Mouse (Mus musculus) midbrain, embryonic 11.5 days (tissue): Measurements from ENCODE around the gene Peak1. TPM values are rescaled to one million over a fixed set of nuclear protein-coding genes. Genes with fewer than 3 reads are reported as not detected.
"Not testable (repeated sequence)": the region's sequence is repeated elsewhere in the genome, so short reads cannot be mapped to it uniquely, and the experiment has no call there.

Experiments used
- ATAC-seq: fragments of 200-750 bp; cut with Nextera tagmentation; 2 replicates; pipeline ENCODE4 v1.8.0; 2017; ENCODE audit warnings: moderate TSS enrichment, moderate library complexity; ENCODE audit not compliant: low FRiP score
- DNase-seq: peaks from one replicate; pipeline ENCODE4 v3.0.0; 2015; ENCODE audit warnings: low spot score; ENCODE audit errors: missing footprints
- H3K27ac ChIP-seq: fragments of 300-500 bp; sonication (generic); 2 replicates; pipeline ENCODE4 v1.5.1; 2014; ENCODE audit warnings: low read depth, low read length
- H3K27me3 ChIP-seq: fragments of 300-500 bp; sonication (generic); 2 replicates; pipeline ENCODE4 v1.6.1; 2014; ENCODE audit warnings: mild to moderate bottlenecking, low read length, moderate library complexity, mixed read lengths; ENCODE audit not compliant: control insufficient read depth, insufficient read depth
- H3K36me3 ChIP-seq: fragments of 300-500 bp; sonication (generic); 2 replicates; pipeline ENCODE4 v1.6.1; 2014; ENCODE audit warnings: mild to moderate bottlenecking, low read length, moderate library complexity, mixed read lengths; ENCODE audit not compliant: control insufficient read depth, insufficient read depth
- H3K4me1 ChIP-seq: fragments of 300-500 bp; sonication (generic); 2 replicates; pipeline ENCODE4 v1.6.1; 2014; ENCODE audit warnings: low read length; ENCODE audit not compliant: control insufficient read depth, insufficient read depth
- H3K4me2 ChIP-seq: fragments of 300-500 bp; sonication (generic); 2 replicates; pipeline ENCODE4 v1.6.1; 2014; ENCODE audit warnings: mild to moderate bottlenecking, moderate library complexity
- H3K4me3 ChIP-seq: fragments of 300-500 bp; sonication (generic); 2 replicates; pipeline ENCODE4 v1.5.1; 2014; ENCODE audit warnings: low read depth, low read length
- H3K9ac ChIP-seq: fragments of 300-500 bp; sonication (generic); 2 replicates; pipeline ENCODE4 v1.6.1; 2014; ENCODE audit warnings: low read length
- H3K9me3 ChIP-seq: fragments of 300-500 bp; sonication (generic); 2 replicates; pipeline ENCODE4 v1.6.1; 2016; ENCODE audit warnings: low read length; ENCODE audit not compliant: control insufficient read depth
- WGBS: fragments of 180-500 bp; shearing (Covaris S2); extraction: QIAGEN DNeasy Blood & Tissue Kit; methylation state at CpG from one replicate; pipeline ENCODE4 v1.1.7; 2014; 5-methylcytosine and 5-hydroxymethylcytosine counted together
- polyA plus RNA-seq: library from polyadenylated mRNA; unstranded; fragments of >200 nt; fragmentation: Nextera tagmentation; extraction: Ambion mirVana; gene quantifications from 2 replicates; pipeline ENCODE4 v1.2.1, GENCODE M21; 2014

Peak1 gene
- polyA plus RNA-seq, 1 experiment from 2014 or later, result 4.4 TPM

DNA sequence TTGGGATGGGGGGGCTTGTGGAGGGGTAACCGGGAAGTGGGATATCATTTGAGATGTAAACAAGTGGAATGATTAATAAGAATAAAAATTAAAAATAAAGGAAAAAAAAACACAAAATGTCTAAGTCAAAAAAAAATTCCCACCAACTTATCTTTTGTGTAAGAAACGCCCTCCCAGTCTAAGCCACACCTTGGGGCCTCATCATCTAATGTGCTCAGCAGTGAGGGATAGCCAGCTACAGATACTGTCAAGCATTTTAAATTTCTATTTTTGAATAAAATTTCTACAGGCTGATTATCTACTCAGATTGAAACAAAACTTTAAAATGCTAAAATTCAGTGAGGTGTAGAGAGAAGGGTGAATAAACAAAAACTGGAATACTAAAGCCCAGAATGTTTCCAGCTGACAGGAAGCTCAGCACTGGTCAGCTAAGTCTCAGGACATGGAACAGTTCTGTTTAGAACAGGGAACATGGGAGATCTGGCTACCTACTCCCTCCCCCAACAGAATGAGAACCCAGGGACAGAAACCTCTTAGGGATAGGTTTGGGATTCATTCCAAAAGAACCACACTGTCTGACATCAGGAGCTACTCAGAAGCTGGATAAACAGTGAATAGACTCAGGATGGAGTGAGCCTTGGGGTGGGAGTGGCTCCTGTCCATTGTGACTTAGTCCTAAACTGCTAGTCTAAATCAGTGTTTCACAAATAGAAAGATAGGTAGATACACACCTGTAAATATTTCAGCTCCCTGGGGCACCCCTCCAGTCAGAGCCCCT lies 35.4 kb upstream of the Peak1 start:
- WGBS, result 88% methylated on average over 2 of the region's 2 CpGs
- H3K9me3 ChIP-seq, result no peaks in the 10 kb centered on the region
- H3K4me2 ChIP-seq, result no peak overlapping the region
- no peaks in the 10 kb centered on the region for H3K4me1 ChIP-seq
- H3K9ac ChIP-seq, result no peak overlapping the region
- H3K27me3 ChIP-seq, result no peaks in the 10 kb centered on the region
- DNase-seq (no peak), ATAC-seq (no peak)
- no peaks in the 10 kb centered on the region for H3K36me3 ChIP-seq
- H3K4me3 ChIP-seq, result no peak overlapping the region
- no peak overlapping the region for H3K27ac ChIP-seq

DNA sequence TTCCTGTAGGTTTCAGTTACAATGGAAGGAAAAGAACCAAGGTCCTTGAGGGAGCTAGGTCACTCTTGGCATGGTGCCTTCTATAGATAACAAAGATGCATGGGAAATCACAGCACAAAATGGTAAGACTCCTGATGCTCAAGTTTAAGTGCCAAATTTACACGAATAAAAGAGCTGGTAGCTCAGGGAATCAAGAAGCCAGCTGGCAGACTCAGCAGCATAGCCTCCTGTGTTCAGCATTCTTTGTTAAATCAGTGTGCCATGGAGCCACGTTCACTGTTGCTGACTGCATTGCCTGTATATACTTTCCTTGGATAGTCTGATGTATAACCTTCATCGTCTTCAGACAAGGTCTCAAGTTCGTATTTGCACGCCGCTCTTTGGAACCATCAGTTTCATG lies 33.7 kb upstream of the Peak1 start:
- H3K4me3 ChIP-seq, result no peak overlapping the region
- no peaks in the 10 kb centered on the region for H3K36me3 ChIP-seq
- H3K27ac ChIP-seq, result no peak overlapping the region
- no peak overlapping the region for H3K4me2 ChIP-seq
- DNase-seq, result no peak
- WGBS, result 94% methylated on average over 6 of the region's 6 CpGs
- ATAC-seq, result no peak
- H3K27me3 ChIP-seq, result no peaks in the 10 kb centered on the region
- H3K4me1 ChIP-seq, result no peaks in the 10 kb centered on the region
- no peak overlapping the region for H3K9ac ChIP-seq
- H3K9me3 ChIP-seq, result no peaks in the 10 kb centered on the region

GRCm38 (mm10) chr9:56439699-56440098 lies 21.8 kb upstream of the Peak1 start:
- Histone ChIP-seq H3K9ac (no peak overlapping the region), H3K4me3 (no peak overlapping the region), H3K27ac (no peak overlapping the region), H3K9me3 (no peaks in the 10 kb centered on the region), H3K4me2 (no peak overlapping the region), H3K27me3 (no peaks in the 10 kb centered on the region), H3K36me3 (no peaks in the 10 kb centered on the region), H3K4me1 (no peaks in the 10 kb centered on the region)
- no peak for DNase-seq
- ATAC-seq, result no peak
- 84% methylated on average over 7 of the region's 7 CpGs for WGBS

DNA sequence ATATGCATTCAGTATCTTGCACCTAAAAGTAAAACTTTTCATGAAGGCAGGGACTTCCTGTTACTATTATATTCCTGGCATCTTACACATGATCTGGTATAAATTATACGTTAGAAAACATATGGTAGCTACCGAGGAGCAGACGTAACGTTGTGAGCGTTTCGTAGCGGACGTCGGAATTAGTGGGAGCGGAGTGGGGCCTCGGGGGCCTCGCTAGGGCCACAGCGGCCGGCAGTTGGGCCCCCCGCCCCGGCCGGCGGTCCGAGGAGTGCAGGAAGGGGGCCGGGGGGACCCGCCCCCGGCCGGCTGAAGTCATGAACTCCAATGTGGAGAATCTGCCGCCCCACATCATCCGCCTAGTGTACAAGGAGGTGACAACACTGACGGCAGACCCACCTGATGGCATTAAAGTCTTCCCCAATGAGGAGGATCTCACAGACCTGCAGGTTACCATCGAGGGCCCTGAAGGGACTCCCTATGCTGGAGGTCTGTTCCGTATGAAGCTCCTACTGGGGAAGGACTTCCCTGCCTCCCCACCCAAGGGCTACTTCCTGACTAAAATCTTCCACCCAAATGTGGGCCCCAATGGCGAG lies 19.5 kb upstream of the Peak1 start:
- not testable (repeated sequence) for ATAC-seq, H3K36me3 ChIP-seq, H3K9ac ChIP-seq, H3K27ac ChIP-seq, H3K4me3 ChIP-seq, H3K4me1 ChIP-seq, H3K9me3 ChIP-seq, H3K4me2 ChIP-seq, H3K27me3 ChIP-seq, DNase-seq
- 92% methylated on average over 20 of the region's 29 CpGs for WGBS

DNA sequence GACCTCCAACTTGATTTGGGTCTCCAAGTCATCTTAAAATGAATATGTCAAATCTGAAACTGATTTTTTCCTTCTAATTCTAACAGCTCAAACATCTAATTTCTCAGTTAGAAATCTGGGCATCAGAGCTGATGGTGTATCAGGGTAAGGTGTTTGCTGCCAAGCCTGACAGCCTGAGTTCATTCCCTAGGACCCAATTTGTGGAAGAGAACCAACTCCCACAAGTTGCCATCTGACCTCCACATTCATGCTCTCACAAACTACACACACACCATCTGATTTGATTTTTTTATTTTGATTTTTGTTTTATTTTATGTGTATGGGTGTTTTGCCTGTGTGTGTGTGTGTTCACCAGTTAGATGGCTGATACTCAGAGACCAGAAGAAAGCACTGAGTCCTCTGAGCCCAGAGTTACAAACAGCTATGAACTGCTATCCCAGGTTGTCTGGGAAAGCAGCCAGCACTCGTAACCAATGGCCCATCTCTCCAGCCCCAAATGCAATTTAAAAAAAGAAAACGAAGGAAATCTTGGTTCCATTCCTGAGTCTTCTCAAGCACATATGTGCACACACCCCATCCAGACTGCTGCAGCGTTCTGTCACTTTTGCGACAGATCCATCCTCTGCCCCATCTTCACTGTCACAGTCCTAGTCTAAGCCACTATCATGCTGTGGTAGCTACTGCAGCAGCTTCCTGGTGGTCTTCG lies 18.1 kb upstream of the Peak1 start:
- Histone ChIP-seq H3K27me3 (no peaks in the 10 kb centered on the region), H3K4me1 (no peaks in the 10 kb centered on the region), H3K4me3 (no peak overlapping the region), H3K9me3 (no peaks in the 10 kb centered on the region), H3K4me2 (no peak overlapping the region), H3K9ac (no peak overlapping the region), H3K27ac (no peak overlapping the region), H3K36me3 (no peaks in the 10 kb centered on the region)
- DNase-seq, result no peak
- no peak for ATAC-seq
- WGBS, result 93% methylated on average over 5 of the region's 5 CpGs

GRCm38 (mm10) chr9:56424861-56425260 lies 7.0 kb upstream of the Peak1 start:
- 90% methylated on average over 4 of the region's 4 CpGs for WGBS
- Histone ChIP-seq H3K9me3 (no peaks in the 10 kb centered on the region), H3K4me3 (no peak overlapping the region), H3K4me2 (no peak overlapping the region), H3K36me3 (no peaks in the 10 kb centered on the region), H3K27ac (no peak overlapping the region), H3K4me1 (no peaks in the 10 kb centered on the region; the same call in 1 of the 2 replicates), H3K27me3 (no peaks in the 10 kb centered on the region), H3K9ac (no peak overlapping the region)
- no peak for DNase-seq
- ATAC-seq, result no peak

GRCm38 (mm10) chr9:56421991-56422390 lies 4.1 kb upstream of the Peak1 start:
- H3K9ac ChIP-seq, result no peak overlapping the region
- no peaks in the 10 kb centered on the region for H3K27me3 ChIP-seq
- no peak overlapping the region for H3K4me3 ChIP-seq
- no peaks in the 10 kb centered on the region for H3K36me3 ChIP-seq
- ATAC-seq (no peak), DNase-seq (no peak)
- WGBS, result 89% methylated on average over 5 of the region's 5 CpGs
- H3K9me3 ChIP-seq, result no peaks in the 10 kb centered on the region
- H3K4me1 ChIP-seq, result peaks cover 8% of the 10 kb centered on the region
- no peak overlapping the region for H3K27ac ChIP-seq
- no peak overlapping the region for H3K4me2 ChIP-seq

DNA sequence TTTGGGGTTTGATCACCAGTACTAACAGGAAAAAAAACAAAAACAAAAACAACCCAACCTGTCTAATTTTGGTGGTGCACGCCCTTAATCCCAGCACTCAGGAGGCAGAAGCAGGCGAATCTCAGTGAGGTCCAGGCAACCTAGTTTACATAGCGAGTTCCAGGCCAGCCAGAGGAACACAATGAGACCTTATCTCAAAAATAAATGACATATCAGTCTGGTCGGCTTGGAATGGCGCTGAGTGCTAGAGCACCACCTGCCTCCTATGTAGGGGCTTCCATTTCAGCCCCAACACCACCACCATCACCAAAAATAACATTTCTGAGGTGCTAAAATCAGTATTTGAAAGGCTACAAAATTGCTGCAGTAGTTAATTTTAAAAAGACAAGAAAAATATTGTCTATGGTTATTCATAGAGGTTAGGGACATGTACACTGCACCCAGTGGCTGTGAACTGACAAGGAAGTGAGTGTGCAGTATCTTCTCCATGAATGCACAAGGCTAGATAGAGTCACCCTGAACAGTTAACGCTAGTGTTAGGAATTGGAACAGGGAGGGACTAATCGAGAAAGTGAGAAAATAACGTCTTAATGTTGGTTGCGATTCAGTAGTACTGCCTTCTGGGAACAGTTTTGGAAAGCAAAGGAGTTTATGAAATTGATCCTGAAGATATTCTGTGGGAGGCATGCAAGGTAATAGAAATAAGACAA lies 3.2 kb upstream of the Peak1 start:
- H3K9ac ChIP-seq, result no peak overlapping the region
- H3K4me1 ChIP-seq, result peaks cover 10% of the 10 kb centered on the region
- no peak overlapping the region for H3K4me3 ChIP-seq
- H3K27me3 ChIP-seq, result no peaks in the 10 kb centered on the region
- no peaks in the 10 kb centered on the region for H3K9me3 ChIP-seq
- 91% methylated on average over 9 of the region's 9 CpGs for WGBS
- no peak for ATAC-seq
- DNase-seq, result no peak
- H3K36me3 ChIP-seq, result no peaks in the 10 kb centered on the region
- H3K4me2 ChIP-seq, result no peak overlapping the region
- H3K27ac ChIP-seq, result no peak overlapping the region

- Histone ChIP-seq H3K36me3 (no peaks in the 10 kb centered on the region), H3K4me2 (no peak overlapping the region), H3K9me3 (no peaks in the 10 kb centered on the region), H3K4me3 (no peak overlapping the region), H3K27me3 (no peaks in the 10 kb centered on the region), H3K4me1 (peaks cover 10% of the 10 kb centered on the region), H3K27ac (no peak overlapping the region), H3K9ac (no peak overlapping the region)
- no peak for DNase-seq
- 98% methylated on average over 1 of the region's 1 CpGs for WGBS
- no peak for ATAC-seq
Observed at GRCm38 (mm10) chr9:56420236-56420635, 2.4 kb upstream of the Peak1 start.
